Mouse (Mus musculus): ENCODE data around the gene Actrt2. TPM values are rescaled to one million over a fixed set of nuclear protein-coding genes. Genes with fewer than 3 reads are reported as not detected.
A peak's percentile ranks its signal among the peaks of the same experiment; 100 is the strongest.

The Actrt2 gene
- polyA plus RNA-seq, 1 experiment from 2014 or later: not detected

DNA sequence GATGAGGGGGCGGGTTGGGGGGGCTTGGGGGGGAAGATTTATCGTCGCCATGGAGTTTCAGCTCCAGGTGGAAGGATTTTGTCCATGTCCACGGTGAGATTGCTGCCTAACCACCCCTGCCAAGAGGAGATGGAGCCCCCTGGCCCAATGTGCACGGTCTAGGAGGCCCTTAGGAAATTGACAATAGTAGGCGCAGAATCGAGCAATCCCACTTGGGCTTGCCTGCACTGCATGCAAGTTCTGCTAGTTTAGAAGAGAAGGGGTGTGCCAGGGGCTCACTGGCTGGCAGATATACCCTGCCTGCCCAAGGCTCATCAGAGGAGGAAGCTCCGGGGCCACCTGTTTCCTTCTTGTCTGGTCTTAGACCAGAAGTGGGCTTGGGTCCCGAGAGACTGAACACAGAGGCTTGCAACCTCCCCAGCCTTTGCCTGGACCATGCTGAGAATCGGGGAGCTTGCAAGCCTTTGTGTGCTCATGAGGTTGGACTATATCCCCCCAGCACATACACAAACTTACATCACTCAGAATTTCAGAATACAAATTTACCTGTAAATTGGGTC, 7.9 kb upstream of the Actrt2 start:
- WGBS: 52% methylated on average over 10 of the region's 10 CpGs
- ATAC-seq: no peak
- no peak overlapping the region for H3K9ac ChIP-seq (replicated peaks; ENCODE audit: low read depth)
- no peaks in the 10 kb centered on the region for H3K9me3 ChIP-seq (ENCODE audit: low read length)
- no peak overlapping the region for H3K27ac ChIP-seq (ENCODE audit: low read length)
- H3K4me1 ChIP-seq (ENCODE audit: insufficient read depth, low read depth, low read length): no peaks in the 10 kb centered on the region
- no peak overlapping the region for H3K4me3 ChIP-seq (ENCODE audit: low read depth, low read length)
- no peaks in the 10 kb centered on the region for H3K36me3 ChIP-seq (ENCODE audit: insufficient read depth, low read length)
- H3K27me3 ChIP-seq (replicated peaks; ENCODE audit: insufficient read depth, low read length): no peaks in the 10 kb centered on the region; the same call in 1 of the 2 replicates
- no peak overlapping the region for H3K4me2 ChIP-seq (replicated peaks; ENCODE audit: low read depth, low read length)
- TF ChIP-seq CTCF (IDR thresholded peaks at IDR 0.05) (no peak), EP300 (IDR thresholded peaks at IDR 0.05) (no peak)
- no peak for DNase-seq (ENCODE audit: low spot score)

DNA sequence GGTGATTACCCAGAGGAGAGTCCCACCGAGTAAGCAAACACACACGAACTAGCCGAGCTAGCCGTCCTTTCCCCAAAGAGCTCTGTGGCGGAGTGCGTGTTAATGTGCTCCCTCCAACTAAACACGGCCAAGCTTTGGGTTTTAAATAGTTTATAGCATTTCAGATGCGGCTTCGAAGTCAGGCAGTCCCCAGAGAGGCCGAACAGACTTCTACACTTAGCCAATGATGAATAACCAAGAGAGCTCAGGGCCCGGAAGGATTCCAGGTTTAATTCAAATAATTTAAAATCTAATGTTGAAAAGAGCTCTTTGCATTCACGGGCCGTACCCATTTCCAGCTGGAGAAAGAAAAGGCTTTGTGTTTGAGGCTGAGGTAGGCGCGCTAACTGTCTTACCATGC, 7.3 kb upstream of the Actrt2 start:
- Histone ChIP-seq H3K4me3 (ENCODE audit: low read depth, low read length) (no peak overlapping the region), H3K27me3 (replicated peaks; ENCODE audit: insufficient read depth, low read length) (no peaks in the 10 kb centered on the region; the same call in 1 of the 2 replicates), H3K36me3 (ENCODE audit: insufficient read depth, low read length) (no peaks in the 10 kb centered on the region), H3K27ac (ENCODE audit: low read length) (no peak overlapping the region), H3K9ac (replicated peaks; ENCODE audit: low read depth) (no peak overlapping the region), H3K9me3 (ENCODE audit: low read length) (no peaks in the 10 kb centered on the region), H3K4me2 (replicated peaks; ENCODE audit: low read depth, low read length) (no peak overlapping the region), H3K4me1 (ENCODE audit: insufficient read depth, low read depth, low read length) (no peaks in the 10 kb centered on the region)
- TF ChIP-seq EP300 (IDR thresholded peaks at IDR 0.05): no peak
- TF ChIP-seq CTCF (IDR thresholded peaks at IDR 0.05): no peak
- DNase-seq (ENCODE audit: low spot score) (no peak), ATAC-seq (no peak)
- 38% methylated on average over 15 of the region's 15 CpGs for WGBS

DNA sequence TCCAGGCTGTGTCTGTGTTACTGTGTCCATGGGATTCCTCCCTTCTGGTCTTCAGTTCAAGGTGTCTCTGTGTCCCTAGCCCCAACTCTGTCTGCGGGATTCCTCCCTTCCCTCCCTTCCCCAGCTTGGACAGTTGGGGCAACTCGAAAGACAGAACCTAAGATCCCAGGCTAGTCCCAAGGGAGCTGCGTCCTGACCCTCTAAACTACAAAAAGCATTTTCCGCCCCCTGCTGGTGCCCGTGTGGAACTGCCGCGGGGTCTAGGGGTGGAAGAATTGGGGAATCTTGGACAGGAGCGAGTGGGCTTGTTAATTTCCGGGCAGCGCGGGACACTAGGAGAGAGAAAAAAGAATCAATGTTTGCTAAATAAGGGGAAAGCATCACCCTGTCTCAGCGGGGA, 6.9 kb upstream of the Actrt2 start:
- Histone ChIP-seq H3K4me3 (ENCODE audit: low read depth, low read length) (no peak overlapping the region), H3K4me2 (replicated peaks; ENCODE audit: low read depth, low read length) (no peak overlapping the region), H3K27ac (ENCODE audit: low read length) (no peak overlapping the region), H3K4me1 (ENCODE audit: insufficient read depth, low read depth, low read length) (no peaks in the 10 kb centered on the region), H3K27me3 (replicated peaks; ENCODE audit: insufficient read depth, low read length) (no peaks in the 10 kb centered on the region; the same call in 1 of the 2 replicates), H3K9me3 (ENCODE audit: low read length) (no peaks in the 10 kb centered on the region), H3K36me3 (ENCODE audit: insufficient read depth, low read length) (no peaks in the 10 kb centered on the region), H3K9ac (replicated peaks; ENCODE audit: low read depth) (no peak overlapping the region)
- TF ChIP-seq EP300 (IDR thresholded peaks at IDR 0.05): no peak
- peak; percentile 92 for TF ChIP-seq CTCF (IDR thresholded peaks at IDR 0.05)
- WGBS: under 1% methylated on average over 12 of the region's 12 CpGs
- DNase-seq (ENCODE audit: low spot score) (peak; percentile 62), ATAC-seq (peak; percentile 49; the same call in 1 of the 2 replicates)

DNA sequence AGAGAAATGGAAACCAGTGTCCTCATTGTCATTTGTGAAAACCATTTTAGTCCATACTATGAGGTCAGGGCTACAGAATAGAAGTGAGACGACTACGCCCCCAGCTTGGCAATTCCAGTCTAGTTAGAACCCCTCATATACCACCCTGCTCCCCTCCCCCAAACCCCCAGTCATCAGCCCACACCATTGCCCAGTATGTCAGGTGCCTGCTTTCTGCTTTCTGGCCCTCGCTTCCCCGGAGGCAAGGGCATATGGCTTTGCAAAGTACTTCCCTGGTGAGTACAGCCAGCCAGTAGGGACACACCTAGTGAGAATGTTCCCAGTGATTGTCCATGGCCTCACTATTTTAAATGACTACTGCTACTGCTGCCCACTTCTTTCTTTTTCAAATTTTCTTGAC, 6.3 kb upstream of the Actrt2 start:
- no peak overlapping the region for H3K9ac ChIP-seq (replicated peaks; ENCODE audit: low read depth)
- H3K27me3 ChIP-seq (replicated peaks; ENCODE audit: insufficient read depth, low read length): no peaks in the 10 kb centered on the region; the same call in 1 of the 2 replicates
- WGBS: 81% methylated on average over 4 of the region's 4 CpGs
- no peak for TF ChIP-seq EP300 (IDR thresholded peaks at IDR 0.05)
- no peak for TF ChIP-seq CTCF (IDR thresholded peaks at IDR 0.05)
- H3K9me3 ChIP-seq (ENCODE audit: low read length): no peaks in the 10 kb centered on the region
- H3K27ac ChIP-seq (ENCODE audit: low read length): no peak overlapping the region
- ATAC-seq (no peak), DNase-seq (ENCODE audit: low spot score) (no peak)
- H3K4me3 ChIP-seq (ENCODE audit: low read depth, low read length): no peak overlapping the region
- no peaks in the 10 kb centered on the region for H3K4me1 ChIP-seq (ENCODE audit: insufficient read depth, low read depth, low read length)
- H3K4me2 ChIP-seq (replicated peaks; ENCODE audit: low read depth, low read length): no peak overlapping the region
- H3K36me3 ChIP-seq (ENCODE audit: insufficient read depth, low read length): no peaks in the 10 kb centered on the region

DNA sequence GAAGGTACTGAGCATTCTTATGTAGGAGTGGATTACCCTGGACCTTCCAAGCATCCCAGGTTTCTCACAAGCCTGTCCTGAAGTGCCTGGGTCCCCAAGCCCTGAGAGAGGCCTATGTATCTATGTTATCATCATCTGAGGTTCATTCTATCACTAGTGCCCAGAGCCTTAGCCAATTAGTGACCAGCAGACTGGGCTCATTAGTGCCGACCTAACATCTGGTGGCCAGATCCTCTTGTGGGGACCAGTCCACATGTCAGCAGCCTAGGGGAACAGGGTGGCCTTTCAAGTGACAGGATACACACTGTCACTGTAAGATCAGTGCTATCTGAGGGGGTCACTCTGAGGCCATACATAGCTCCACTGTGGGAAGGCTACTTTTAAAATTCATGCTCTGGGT, 4.4 kb upstream of the Actrt2 start:
- H3K27me3 ChIP-seq (replicated peaks; ENCODE audit: insufficient read depth, low read length): no peaks in the 10 kb centered on the region; the same call in 1 of the 2 replicates
- no peaks in the 10 kb centered on the region for H3K4me1 ChIP-seq (ENCODE audit: insufficient read depth, low read depth, low read length)
- no peak overlapping the region for H3K4me2 ChIP-seq (replicated peaks; ENCODE audit: low read depth, low read length)
- DNase-seq (ENCODE audit: low spot score) (no peak), ATAC-seq (no peak)
- WGBS: 46% methylated on average over 1 of the region's 1 CpGs
- H3K9me3 ChIP-seq (ENCODE audit: low read length): no peaks in the 10 kb centered on the region
- no peak overlapping the region for H3K9ac ChIP-seq (replicated peaks; ENCODE audit: low read depth)
- no peaks in the 10 kb centered on the region for H3K36me3 ChIP-seq (ENCODE audit: insufficient read depth, low read length)
- no peak overlapping the region for H3K4me3 ChIP-seq (ENCODE audit: low read depth, low read length)
- no peak for TF ChIP-seq CTCF (IDR thresholded peaks at IDR 0.05)
- no peak for TF ChIP-seq EP300 (IDR thresholded peaks at IDR 0.05)
- no peak overlapping the region for H3K27ac ChIP-seq (ENCODE audit: low read length)

DNA sequence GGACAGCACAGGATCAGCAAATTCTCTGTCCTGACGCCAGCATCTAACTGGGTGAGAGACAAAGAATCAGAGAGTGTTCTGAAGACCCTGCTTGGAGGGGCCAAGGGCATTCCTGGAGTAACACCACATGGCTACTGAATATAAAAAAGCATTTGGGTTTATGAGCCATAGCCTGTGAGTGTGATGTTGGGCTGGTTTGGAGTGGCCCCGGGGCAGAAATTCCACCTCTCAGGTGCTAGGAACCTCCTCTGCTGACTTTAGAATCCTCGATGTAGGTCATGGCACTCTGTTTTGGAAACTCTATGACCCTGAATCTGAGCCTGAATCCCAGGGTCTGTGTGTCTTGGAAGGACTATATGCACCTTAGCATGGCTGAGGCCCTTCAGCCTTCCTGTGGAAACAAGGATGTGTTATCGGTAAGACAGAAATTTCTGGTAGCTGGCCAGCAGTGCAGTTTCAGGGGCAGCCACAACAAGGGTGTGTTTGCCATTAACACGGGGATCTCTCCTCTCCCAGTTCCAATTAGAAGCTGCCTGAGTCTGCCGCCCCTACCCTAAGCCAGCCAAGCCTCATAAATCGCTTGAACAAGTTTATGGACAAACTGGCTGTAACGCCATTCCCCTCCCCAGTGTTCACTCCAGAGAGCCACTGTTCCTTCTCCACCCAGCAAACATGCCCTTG, 3.7 kb upstream of the Actrt2 start:
- Histone ChIP-seq H3K27me3 (replicated peaks; ENCODE audit: insufficient read depth, low read length) (no peaks in the 10 kb centered on the region; the same call in 1 of the 2 replicates), H3K9ac (replicated peaks; ENCODE audit: low read depth) (no peak overlapping the region), H3K4me3 (ENCODE audit: low read depth, low read length) (no peak overlapping the region), H3K9me3 (ENCODE audit: low read length) (no peaks in the 10 kb centered on the region), H3K36me3 (ENCODE audit: insufficient read depth, low read length) (no peaks in the 10 kb centered on the region), H3K4me2 (replicated peaks; ENCODE audit: low read depth, low read length) (no peak overlapping the region), H3K4me1 (ENCODE audit: insufficient read depth, low read depth, low read length) (no peaks in the 10 kb centered on the region), H3K27ac (ENCODE audit: low read length) (no peak overlapping the region)
- DNase-seq (ENCODE audit: low spot score): no peak
- no peak for ATAC-seq
- WGBS: 52% methylated on average over 8 of the region's 8 CpGs
- TF ChIP-seq CTCF (IDR thresholded peaks at IDR 0.05) (no peak), EP300 (IDR thresholded peaks at IDR 0.05) (no peak)

Measured in lung, postnatal 0 days (tissue).